Mouse (Mus musculus) midbrain, embryonic 15.5 days (tissue): ENCODE measurements around the gene H2-DMa. TPM values are rescaled to one million over a fixed set of nuclear protein-coding genes. Genes with fewer than 3 reads are reported as not detected.

Experiments
- ATAC-seq: fragments of 200-750 bp; cut with Nextera tagmentation; replicated peaks from 2 replicates; pipeline ENCODE4 v1.8.0; 2017; ENCODE audit warnings: moderate TSS enrichment
- H3K27ac ChIP-seq: fragments of 300-500 bp; sonication (generic); 2 replicates; pipeline ENCODE4 v1.5.1; 2015; ENCODE audit warnings: mild to moderate bottlenecking, inconsistent platforms
- H3K27me3 ChIP-seq: fragments of 300-500 bp; sonication (generic); replicated peaks from 2 replicates; pipeline ENCODE4 v1.6.1; 2015; ENCODE audit warnings: inconsistent platforms
- H3K36me3 ChIP-seq: fragments of 300-500 bp; sonication (generic); replicated peaks from 2 replicates; pipeline ENCODE4 v1.6.1; 2015; ENCODE audit warnings: inconsistent platforms
- H3K4me1 ChIP-seq: fragments of 300-500 bp; sonication (generic); 2 replicates; pipeline ENCODE4 v1.6.1; 2015; ENCODE audit warnings: inconsistent platforms
- H3K4me2 ChIP-seq: fragments of 300-500 bp; sonication (generic); 2 replicates; pipeline ENCODE4 v1.6.1; 2015; ENCODE audit warnings: inconsistent platforms, mild to moderate bottlenecking, moderate library complexity
- H3K4me3 ChIP-seq: fragments of 300-500 bp; sonication (generic); 2 replicates; pipeline ENCODE4 v1.5.1; 2015; ENCODE audit warnings: mild to moderate bottlenecking, inconsistent platforms
- H3K9ac ChIP-seq: fragments of 300-500 bp; sonication (generic); 2 replicates; pipeline ENCODE4 v1.6.1; 2015; ENCODE audit warnings: mild to moderate bottlenecking, inconsistent platforms
- H3K9me3 ChIP-seq: fragments of 300-500 bp; sonication (generic); 2 replicates; pipeline ENCODE4 v1.6.1; 2016; ENCODE audit warnings: inconsistent platforms
- whole genome bisulfite sequencing: fragments of 180-500 bp; shearing (Covaris S2); methylation state at CpG from one replicate; pipeline ENCODE4 v1.1.7; 2015; ENCODE audit warnings: mixed read lengths; 5-methylcytosine and 5-hydroxymethylcytosine counted together
- polyA plus RNA-seq: library from polyadenylated mRNA; unstranded; fragments of >200 nt; fragmentation: Nextera tagmentation; extraction: Ambion mirVana; gene quantifications from 2 replicates; pipeline ENCODE4 v1.2.1, GENCODE M21; 2015

Gene H2-DMa
- polyA plus RNA-seq, 1 experiment from 2014 or later, result 17.2 TPM

DNA sequence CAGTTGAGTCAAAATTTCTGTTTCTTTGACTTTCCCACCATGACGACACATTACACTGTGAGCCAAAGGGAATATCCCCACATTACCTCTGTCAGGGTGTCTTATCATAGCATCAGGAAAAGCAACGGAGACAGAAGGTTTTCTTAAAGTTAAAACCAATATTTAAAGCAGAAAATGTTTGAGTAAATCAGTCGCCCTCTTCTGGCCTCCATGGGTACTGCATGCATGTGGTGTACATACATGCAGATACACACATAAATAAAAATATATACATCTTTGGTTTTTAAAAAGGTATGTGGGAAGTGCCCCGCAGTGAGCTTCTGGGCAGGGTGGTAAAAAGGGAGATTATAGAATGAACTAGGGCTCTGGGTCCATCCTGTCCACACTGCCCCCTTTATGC is 57.8 kb downstream of the H2-DMa start:
- ATAC-seq, result no peak
- Histone ChIP-seq H3K36me3 (no peaks in the 10 kb centered on the region), H3K4me3 (no peak overlapping the region), H3K27ac (no peak overlapping the region), H3K9me3 (no peaks in the 10 kb centered on the region), H3K9ac (no peak overlapping the region), H3K4me1 (no peaks in the 10 kb centered on the region), H3K4me2 (no peak overlapping the region), H3K27me3 (peaks cover 6% of the 10 kb centered on the region; the same call in 1 of the 2 replicates)
- WGBS, result 75% methylated on average over 4 of the region's 4 CpGs

DNA sequence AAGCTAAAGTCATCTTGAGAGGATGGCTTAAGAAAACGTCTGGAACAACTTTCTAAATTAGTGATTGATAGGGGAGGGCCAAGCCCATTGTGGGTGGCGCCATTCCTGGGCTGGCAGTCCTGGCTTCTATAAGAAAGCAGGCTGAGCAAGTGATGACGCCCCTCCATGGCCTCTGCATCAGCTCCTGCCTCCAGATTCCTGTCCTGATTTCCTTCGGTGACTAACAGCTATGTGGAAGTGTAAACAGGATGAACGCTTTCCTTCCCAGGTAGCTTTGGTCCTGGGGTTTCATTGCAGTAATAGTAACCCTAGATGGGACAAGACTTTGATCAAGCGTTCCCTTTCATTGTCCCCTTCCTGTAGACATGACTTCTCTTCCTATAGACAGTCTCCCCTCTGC is 59.7 kb downstream of the H2-DMa start:
- Histone ChIP-seq H3K9ac (no peak overlapping the region), H3K4me2 (no peak overlapping the region), H3K9me3 (no peaks in the 10 kb centered on the region), H3K4me1 (no peaks in the 10 kb centered on the region), H3K27ac (no peak overlapping the region), H3K36me3 (no peaks in the 10 kb centered on the region), H3K4me3 (no peak overlapping the region), H3K27me3 (peaks cover 4% of the 10 kb centered on the region; the same call in 1 of the 2 replicates)
- WGBS, result 70% methylated on average over 6 of the region's 6 CpGs
- no peak for ATAC-seq

DNA sequence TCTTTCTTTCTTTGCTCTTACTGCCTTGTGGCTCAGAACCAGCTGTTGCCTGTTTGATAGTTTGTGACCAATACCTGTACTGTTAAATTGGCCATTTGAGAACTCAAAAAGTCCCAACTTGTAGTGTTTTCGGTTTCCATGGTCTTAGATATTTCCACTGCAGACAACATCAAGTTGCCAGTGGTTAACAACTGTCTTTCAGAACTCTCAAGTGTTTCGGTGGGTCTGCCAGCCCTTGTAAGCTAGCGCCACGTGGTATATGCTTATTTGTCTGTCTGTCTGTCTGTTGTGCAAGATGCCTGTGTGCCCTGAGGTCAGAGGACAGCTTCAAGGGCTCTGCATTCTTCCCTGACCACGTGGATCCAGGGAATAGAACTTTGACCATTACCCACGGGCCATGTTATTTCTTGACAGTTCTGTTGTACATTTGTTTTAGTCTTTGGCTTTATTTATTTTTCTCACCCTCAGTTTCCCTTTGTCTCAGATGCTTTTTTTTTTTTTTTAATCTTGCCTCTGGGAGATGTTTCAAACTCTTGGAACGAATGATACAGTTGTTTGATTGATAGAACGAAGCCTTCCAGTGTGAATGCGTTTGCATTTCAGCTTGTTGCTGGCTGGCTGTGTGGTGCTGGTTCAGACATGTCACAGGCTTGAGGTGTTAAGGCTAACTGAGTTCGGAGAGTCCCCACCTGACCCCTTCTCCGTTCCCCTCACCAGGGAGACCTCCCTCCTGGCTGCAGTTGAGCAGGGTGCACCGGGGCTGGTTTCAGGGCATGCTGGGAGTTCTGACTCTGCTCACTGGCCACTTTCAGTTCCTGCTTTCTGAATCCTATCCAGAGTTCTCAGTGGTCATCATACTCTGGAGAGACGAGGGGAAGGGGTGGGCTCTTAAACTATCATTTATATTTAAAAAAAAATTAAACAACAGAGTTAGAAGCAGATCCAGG is 60.8 kb downstream of the H2-DMa start:
- H3K27me3 ChIP-seq, result peaks cover 4% of the 10 kb centered on the region
- H3K4me3 ChIP-seq, result no peak overlapping the region
- no peak for ATAC-seq
- no peaks in the 10 kb centered on the region for H3K4me1 ChIP-seq
- no peaks in the 10 kb centered on the region for H3K36me3 ChIP-seq
- H3K9ac ChIP-seq, result no peak overlapping the region
- no peaks in the 10 kb centered on the region for H3K9me3 ChIP-seq
- WGBS, result 77% methylated on average over 13 of the region's 13 CpGs
- H3K27ac ChIP-seq, result no peak overlapping the region
- H3K4me2 ChIP-seq, result no peak overlapping the region

DNA sequence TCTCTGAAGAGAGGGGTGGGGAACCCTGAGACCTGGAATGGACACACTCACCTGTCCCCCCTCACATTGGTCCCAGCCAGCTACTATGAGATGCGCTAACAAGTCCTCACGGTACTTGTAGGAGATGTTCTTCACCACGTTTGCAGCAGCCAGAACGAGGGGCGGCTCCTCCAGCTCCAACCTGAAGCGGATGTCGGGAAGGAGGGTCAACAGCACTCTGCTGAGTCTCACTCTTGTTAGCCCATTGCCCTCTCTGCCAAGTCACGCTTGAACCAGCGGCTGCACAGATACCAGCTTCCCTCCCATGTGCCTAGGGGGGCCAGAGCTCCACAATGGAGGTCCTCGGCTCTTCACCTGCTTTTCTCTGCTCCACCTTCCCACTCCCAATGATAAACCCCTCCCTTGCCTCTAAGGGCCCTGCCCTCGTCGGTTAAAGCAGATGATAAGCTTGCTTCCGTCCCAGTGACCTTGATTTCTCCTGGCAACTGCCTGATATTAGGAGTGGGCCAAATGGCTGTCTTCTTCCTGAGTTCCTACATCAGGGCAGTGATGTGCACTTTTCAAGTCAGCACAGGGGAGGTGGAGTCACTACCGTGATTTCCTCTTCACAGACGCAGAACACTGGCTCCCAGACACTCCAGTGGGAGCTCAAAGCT is 64.4 kb downstream of the H2-DMa start:
- H3K27me3 ChIP-seq, result peaks cover 34% of the 10 kb centered on the region
- WGBS, result 80% methylated on average over 15 of the region's 15 CpGs
- no peak for ATAC-seq

DNA sequence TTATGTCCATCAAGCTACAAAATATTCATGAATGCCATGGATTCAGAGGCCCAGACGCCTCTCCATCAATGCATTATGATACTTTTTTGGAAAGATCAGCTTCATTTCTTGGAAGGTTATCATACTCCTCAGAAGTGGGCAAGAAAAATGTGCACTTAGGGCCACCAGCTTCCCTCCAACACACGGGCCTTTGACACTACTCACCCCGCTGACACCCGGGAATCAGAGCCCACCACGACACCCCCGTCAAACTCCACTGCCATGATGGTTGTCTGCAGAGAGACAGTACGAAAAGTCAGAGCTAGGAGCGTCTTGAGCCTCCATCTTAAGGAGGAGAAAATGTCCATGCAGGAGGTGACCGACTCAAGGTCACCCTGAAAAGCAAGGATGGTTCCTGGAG is 66.2 kb downstream of the H2-DMa start:
- Histone ChIP-seq H3K4me2 (no peak overlapping the region), H3K36me3 (no peaks in the 10 kb centered on the region), H3K4me1 (peaks cover 17% of the 10 kb centered on the region), H3K9ac (no peak overlapping the region), H3K4me3 (no peak overlapping the region), H3K27ac (no peak overlapping the region), H3K9me3 (no peaks in the 10 kb centered on the region), H3K27me3 (peaks cover 49% of the 10 kb centered on the region)
- WGBS, result 88% methylated on average over 9 of the region's 9 CpGs
- no peak for ATAC-seq

More for the DNA sequence above, 64.4 kb downstream of the H2-DMa start:
- no peak overlapping the region for H3K9ac ChIP-seq
- no peak overlapping the region for H3K4me2 ChIP-seq
- H3K36me3 ChIP-seq, result no peaks in the 10 kb centered on the region
- no peaks in the 10 kb centered on the region for H3K9me3 ChIP-seq
- H3K4me3 ChIP-seq, result no peak overlapping the region
- no peak overlapping the region for H3K27ac ChIP-seq
- H3K4me1 ChIP-seq, result peaks cover 17% of the 10 kb centered on the region

DNA sequence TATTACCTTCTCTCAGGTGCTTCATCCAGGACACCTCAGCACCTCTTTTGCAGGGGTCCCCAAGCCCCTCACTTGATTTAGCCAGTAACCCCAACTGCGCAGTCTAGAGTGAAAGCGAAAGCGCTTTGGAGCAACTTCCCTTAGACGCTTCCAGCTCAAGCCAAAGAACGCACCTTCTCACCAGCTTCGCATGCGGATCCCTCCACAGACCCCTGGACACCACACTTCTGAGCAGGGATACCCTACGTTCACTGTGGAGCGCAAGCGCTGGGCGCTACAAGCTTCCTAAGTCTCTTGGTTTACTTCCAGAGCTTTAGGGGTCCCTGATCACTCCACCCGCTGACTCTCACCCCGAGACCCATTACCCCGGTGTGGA is 67.5 kb downstream of the H2-DMa start:
- H3K9ac ChIP-seq, result peak overlapping the region; percentile 36
- H3K4me2 ChIP-seq, result peak overlapping the region; percentile 73
- peak; percentile 31; the same call in 1 of the 2 replicates for ATAC-seq
- peaks cover 56% of the 10 kb centered on the region for H3K27me3 ChIP-seq
- no peak overlapping the region for H3K27ac ChIP-seq
- H3K9me3 ChIP-seq, result no peaks in the 10 kb centered on the region
- no peaks in the 10 kb centered on the region for H3K36me3 ChIP-seq
- WGBS, result 2% methylated on average over 14 of the region's 14 CpGs
- H3K4me1 ChIP-seq, result peaks cover 17% of the 10 kb centered on the region
- peak overlapping the region; percentile 42 for H3K4me3 ChIP-seq

DNA sequence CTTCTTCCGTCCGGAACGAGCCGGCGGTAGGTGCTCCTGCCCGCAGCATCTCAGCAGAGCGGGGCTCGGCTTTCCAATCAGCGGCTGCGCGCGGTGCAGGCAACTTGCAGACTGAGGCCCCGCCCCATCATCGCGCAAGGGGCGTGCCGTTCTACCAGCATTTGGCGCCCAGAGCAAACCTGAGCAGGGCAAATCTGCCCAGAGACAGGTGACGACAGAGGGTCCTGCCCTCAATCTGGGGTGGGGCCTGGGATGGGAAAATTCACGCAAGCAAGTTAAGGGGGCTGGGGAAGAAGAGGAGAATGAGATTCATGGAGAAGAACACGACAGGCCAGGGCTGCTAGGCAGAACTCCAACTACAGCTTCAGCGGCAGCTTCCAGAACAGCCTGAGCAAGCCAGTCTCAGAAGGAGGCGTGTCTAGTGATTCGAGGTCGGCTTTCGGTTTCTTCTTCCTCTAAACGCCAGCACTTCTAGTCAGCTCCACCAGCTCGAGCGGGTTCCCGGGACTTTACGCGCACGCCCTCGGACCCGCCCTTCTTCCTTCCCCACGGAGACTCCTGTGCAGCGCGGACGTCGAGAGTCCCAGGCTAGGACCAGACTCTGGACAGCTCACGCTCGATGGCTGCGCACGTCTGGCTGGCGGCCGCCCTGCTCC is 68.0 kb downstream of the H2-DMa start, which contains the start of the genes Tap1 and Psmb9:
Gene Tap1, plus strand, starts transcription at position 293 of the 656 bp plus-strand sequence.
Gene Psmb9, minus strand, starts transcription at position 504 of the 656 bp plus-strand sequence.
- Histone ChIP-seq H3K36me3 (no peaks in the 10 kb centered on the region), H3K27me3 (peaks cover 61% of the 10 kb centered on the region), H3K27ac (no peak within 1 kb of the TSS), H3K9me3 (no peaks in the 10 kb centered on the region), H3K9ac (peak within 1 kb of the TSS; percentile 36), H3K4me2 (peak within 1 kb of the TSS; percentile 73), H3K4me3 (peak within 1 kb of the TSS; percentile 42), H3K4me1 (peaks cover 17% of the 10 kb centered on the region)
- ATAC-seq, result peak; percentile 95
- 0% methylated on average over 46 of the region's 46 CpGs for WGBS

DNA sequence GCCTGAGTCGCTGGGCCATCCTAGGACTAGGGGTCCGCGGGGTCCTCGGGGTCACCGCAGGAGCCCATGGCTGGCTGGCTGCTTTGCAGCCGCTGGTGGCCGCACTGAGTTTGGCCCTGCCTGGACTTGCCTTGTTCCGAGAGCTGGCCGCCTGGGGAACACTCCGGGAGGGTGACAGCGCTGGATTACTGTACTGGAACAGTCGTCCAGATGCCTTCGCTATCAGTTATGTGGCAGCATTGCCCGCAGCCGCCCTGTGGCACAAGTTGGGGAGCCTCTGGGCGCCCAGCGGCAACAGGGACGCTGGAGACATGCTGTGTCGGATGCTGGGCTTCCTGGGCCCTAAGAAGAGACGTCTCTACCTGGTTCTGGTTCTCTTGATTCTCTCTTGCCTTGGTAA is 68.7 kb downstream of the H2-DMa start:
- no peak for ATAC-seq
- H3K36me3 ChIP-seq, result no peaks in the 10 kb centered on the region
- 3% methylated on average over 20 of the region's 20 CpGs for WGBS
- peaks cover 17% of the 10 kb centered on the region for H3K4me1 ChIP-seq
- H3K9ac ChIP-seq, result peak overlapping the region; percentile 36; the same call in 1 of the 2 replicates
- H3K27me3 ChIP-seq, result peaks cover 68% of the 10 kb centered on the region
- H3K9me3 ChIP-seq, result no peaks in the 10 kb centered on the region
- H3K27ac ChIP-seq, result no peak overlapping the region
- peak overlapping the region; percentile 73 for H3K4me2 ChIP-seq
- H3K4me3 ChIP-seq, result peak overlapping the region; percentile 42

Other genes with a start within 250 kb of the H2-DMa start
- not detected in 2 replicates for gene Gm7029, start 245.7 kb upstream of the H2-DMa start, polyA plus RNA-seq
- gene Kifc1, start 228.9 kb upstream of the H2-DMa start, polyA plus RNA-seq, result 1.5 and 2.6 TPM in 2 replicates
- gene Platr17, start 214.4 kb upstream of the H2-DMa start, polyA plus RNA-seq, result 0.50 and 0.51 TPM in 2 replicates
- gene Daxx, start 210.1 kb upstream of the H2-DMa start, polyA plus RNA-seq, result 59.4 and 61.1 TPM in 2 replicates
- gene Tapbp, start 203.6 kb upstream of the H2-DMa start, polyA plus RNA-seq, result 23.6 and 28.6 TPM in 2 replicates
- 18.1 and 18.3 TPM in 2 replicates for gene Zbtb22, start 203.6 kb upstream of the H2-DMa start, polyA plus RNA-seq
- 60.9 and 61.1 TPM in 2 replicates for gene Rgl2, start 190.0 kb upstream of the H2-DMa start, polyA plus RNA-seq
- gene Pfdn6, start 179.2 kb upstream of the H2-DMa start, polyA plus RNA-seq, result 178 TPM in 2 replicates
- 25.9 and 26.2 TPM in 2 replicates for gene Wdr46, start 178.9 kb upstream of the H2-DMa start, polyA plus RNA-seq
- 14.9 and 15.1 TPM in 2 replicates for gene B3galt4, start 168.1 kb upstream of the H2-DMa start, polyA plus RNA-seq
- gene Vps52, start 163.7 kb upstream of the H2-DMa start, polyA plus RNA-seq, result 80.9 and 84.4 TPM in 2 replicates
- gene Rps18, start 163.5 kb upstream of the H2-DMa start, polyA plus RNA-seq, result 689 and 743 TPM in 2 replicates
- 19.0 and 20.1 TPM in 2 replicates for gene H2-K1, start 119.2 kb upstream of the H2-DMa start, polyA plus RNA-seq
- 22.8 and 26.3 TPM in 2 replicates for gene Ring1, start 94.9 kb upstream of the H2-DMa start, polyA plus RNA-seq
- 65.6 and 74.1 TPM in 2 replicates for gene H2-Ke6, start 91.5 kb upstream of the H2-DMa start, polyA plus RNA-seq
- gene Slc39a7, start 87.9 kb upstream of the H2-DMa start, polyA plus RNA-seq, result 178 and 184 TPM in 2 replicates
- 64.7 and 65.5 TPM in 2 replicates for gene Rxrb, start 87.7 kb upstream of the H2-DMa start, polyA plus RNA-seq
- 3.2 and 4.8 TPM in 2 replicates for gene Col11a2, start 80.1 kb upstream of the H2-DMa start, polyA plus RNA-seq
- gene H2-Oa, start 27.2 kb upstream of the H2-DMa start, polyA plus RNA-seq, result not detected in 2 replicates
- gene Brd2, start 3.1 kb downstream of the H2-DMa start, polyA plus RNA-seq, result 137 and 140 TPM in 2 replicates
- 0.27 and 0.65 TPM in 2 replicates for gene H2-DMb2, start 23.8 kb downstream of the H2-DMa start, polyA plus RNA-seq
- 0.79 and 1.2 TPM in 2 replicates for gene H2-DMb1, start 33.5 kb downstream of the H2-DMa start, polyA plus RNA-seq
- 2.3 and 3.1 TPM in 2 replicates for gene Tap1, start 68.0 kb downstream of the H2-DMa start, polyA plus RNA-seq
- 1.5 and 2.0 TPM in 2 replicates for gene Psmb9, start 68.2 kb downstream of the H2-DMa start, polyA plus RNA-seq
- gene Psmb8, start 78.2 kb downstream of the H2-DMa start, polyA plus RNA-seq, result 4.1 and 4.2 TPM in 2 replicates
- 1.7 and 2.2 TPM in 2 replicates for gene Tap2, start 84.0 kb downstream of the H2-DMa start, polyA plus RNA-seq
- gene H2-Ob, start 119.4 kb downstream of the H2-DMa start, polyA plus RNA-seq, result 0.06 and 0.18 TPM in 2 replicates
- gene H2-Ab1, start 138.1 kb downstream of the H2-DMa start, polyA plus RNA-seq, result 1.4 and 2.3 TPM in 2 replicates
- 0.30 and 0.61 TPM in 2 replicates for gene H2-Aa, start 168.3 kb downstream of the H2-DMa start, polyA plus RNA-seq
- 2.9 and 3.1 TPM in 2 replicates for gene H2-Eb1, start 186.3 kb downstream of the H2-DMa start, polyA plus RNA-seq
- 0.08 and 0.19 TPM in 2 replicates for gene H2-Eb2, start 206.1 kb downstream of the H2-DMa start, polyA plus RNA-seq
- gene Btnl2, start 235.3 kb downstream of the H2-DMa start, polyA plus RNA-seq, result not detected in 2 replicates